Mouse (Mus musculus) central nervous system, embryonic 11.5 days (tissue): Measurements from ENCODE around the gene Ubald1. TPM values are rescaled to one million over a fixed set of nuclear protein-coding genes. Genes with fewer than 3 reads are reported as not detected.

ENCODE experiments used
- polyA plus RNA-seq: library from polyadenylated mRNA; depleted of rRNA; stranded (reverse); fragments of >200 nt; gene quantifications from 2 replicates; pipeline ENCODE4 v1.2.3, GENCODE M21; 2012; rRNA removed

Ubald1 gene
- 11.0 and 22.2 TPM in 2 replicates for polyA plus RNA-seq

DNA sequence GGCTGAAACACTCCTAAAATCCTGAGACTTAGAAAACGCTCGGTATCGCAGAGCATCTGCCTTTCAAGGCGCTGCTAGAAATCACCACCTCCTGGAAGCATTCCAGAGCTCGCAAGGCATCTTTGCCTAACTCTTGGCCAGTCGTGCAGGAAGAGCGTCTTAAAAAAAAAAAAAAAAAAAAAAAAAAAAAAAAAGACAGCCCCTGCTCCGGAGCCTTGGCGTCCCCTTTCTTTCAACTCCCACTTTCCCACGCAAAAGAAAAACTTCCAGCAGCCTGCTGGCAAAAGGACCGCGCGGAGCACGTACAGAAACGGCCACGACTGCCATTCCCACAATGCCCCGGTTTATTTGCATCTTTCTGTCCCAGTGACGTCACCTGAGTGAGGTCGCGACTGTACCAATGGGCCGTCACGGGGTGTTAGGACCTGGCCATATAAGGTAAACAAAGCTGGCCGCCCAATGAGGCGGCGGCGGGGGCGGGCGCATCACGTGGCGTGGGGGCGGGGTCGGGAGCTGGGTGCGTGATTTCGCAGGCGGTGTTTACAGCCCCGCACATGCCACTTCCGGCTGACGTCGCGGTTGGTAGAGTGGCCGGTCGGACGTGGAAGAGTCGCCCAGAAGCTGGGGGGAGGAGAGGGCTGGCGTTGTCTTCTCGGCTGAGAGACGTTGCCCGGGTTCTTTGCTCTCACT is at the start of gene Ubald1:
TSS of gene Ubald1 (minus strand) at position 180 of the 690 bp plus-strand sequence.

DNA sequence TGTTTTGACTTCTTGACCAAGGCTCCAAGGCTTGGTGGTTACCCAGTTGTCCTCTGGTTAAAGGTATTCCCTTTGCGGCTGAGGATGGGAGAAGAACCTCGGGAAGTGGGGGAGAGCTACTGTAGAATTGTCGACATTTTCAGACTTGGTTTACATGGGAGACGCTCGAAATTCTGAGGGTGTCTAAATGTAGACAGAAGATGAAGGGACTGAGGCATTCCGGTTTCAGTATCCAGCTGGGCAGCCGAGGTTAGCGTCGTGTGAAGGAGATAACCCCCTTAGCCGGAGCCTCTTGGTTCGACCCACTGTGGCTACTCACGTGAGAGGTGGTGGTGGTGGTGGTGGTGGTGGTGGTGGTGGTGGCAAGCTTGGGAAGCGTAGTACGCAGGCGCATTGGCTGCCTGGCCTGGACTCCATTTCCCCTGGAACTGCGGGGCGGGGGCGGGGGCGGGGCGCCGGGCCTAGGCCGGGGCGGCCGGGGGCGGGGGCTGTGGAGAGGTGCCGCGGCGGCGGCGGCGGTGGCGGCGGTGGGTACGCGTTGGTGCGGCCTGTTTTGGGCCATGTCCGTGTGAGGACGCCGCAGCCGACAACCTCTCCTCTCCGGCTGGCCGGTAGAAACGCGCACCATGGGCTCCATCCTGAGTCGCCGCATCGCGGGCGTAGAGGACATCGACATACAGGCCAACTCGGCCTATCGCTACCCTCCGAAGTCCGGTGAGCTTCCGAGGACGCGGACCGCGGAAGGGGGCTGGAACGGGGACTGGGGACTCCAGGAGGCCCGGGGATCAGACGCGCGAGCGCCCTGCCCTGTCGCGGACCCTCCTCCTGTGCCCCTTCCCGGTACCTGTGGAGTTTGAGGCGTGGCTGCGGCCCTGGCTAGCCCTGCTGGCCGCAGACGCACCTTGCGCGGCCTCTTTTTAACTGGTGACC is 5.9 kb upstream of the Ubald1 start, which contains the start of gene Mgrn1:
TSS of gene Mgrn1 (plus strand) at position 490 of the 930 bp plus-strand sequence.

DNA sequence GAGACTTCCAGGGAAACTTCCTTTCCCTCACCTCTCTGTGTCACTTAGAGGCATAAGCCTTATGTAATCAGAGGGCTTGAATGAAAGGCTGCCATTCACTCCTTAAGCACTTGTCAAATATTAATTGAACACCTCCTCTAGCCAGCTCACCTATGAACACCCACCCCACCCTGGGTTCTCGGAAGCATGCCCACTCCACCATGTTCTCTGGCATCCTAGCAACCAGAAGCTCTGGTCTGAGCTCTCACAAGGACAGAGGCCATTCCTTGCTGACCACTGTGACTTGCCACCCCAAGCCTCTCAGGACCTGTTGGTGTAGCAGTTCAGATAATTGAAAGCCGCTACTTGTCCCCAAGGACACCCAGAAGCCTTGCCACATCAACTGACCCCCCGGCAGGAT is 44.9 kb downstream of the Ubald1 start, which contains the start of gene 4930562C15Rik:
TSS of gene 4930562C15Rik (plus strand) at position 226 of the 400 bp plus-strand sequence.

Other genes starting within 250 kb of the Ubald1 start
- gene Vasn, start 240.4 kb downstream of the Ubald1 start, polyA plus RNA-seq: 8.1 and 19.3 TPM in 2 replicates
- gene Dnaja3, start 240.3 kb downstream of the Ubald1 start, polyA plus RNA-seq: 23.7 and 26.4 TPM in 2 replicates
- gene Coro7, start 200.5 kb downstream of the Ubald1 start, polyA plus RNA-seq: 37.2 and 38.6 TPM in 2 replicates
- 156 and 168 TPM in 2 replicates for gene Nmral1, start 161.0 kb downstream of the Ubald1 start, polyA plus RNA-seq
- 61.3 and 70.2 TPM in 2 replicates for gene Hmox2, start 154.0 kb downstream of the Ubald1 start, polyA plus RNA-seq
- 47.7 and 68.6 TPM in 2 replicates for gene Cdip1, start 90.0 kb downstream of the Ubald1 start, polyA plus RNA-seq
- not detected in 2 replicates for gene 4930562C15Rik, start 44.9 kb downstream of the Ubald1 start, polyA plus RNA-seq
- 47.8 and 76.7 TPM in 2 replicates for gene Mgrn1, start 5.9 kb upstream of the Ubald1 start, polyA plus RNA-seq
- gene Nudt16l1, start 58.4 kb upstream of the Ubald1 start, polyA plus RNA-seq: 77.9 and 92.5 TPM in 2 replicates
- gene Anks3, start 83.9 kb upstream of the Ubald1 start, polyA plus RNA-seq: 70.5 and 77.6 TPM in 2 replicates
- gene Sept12, start 117.5 kb upstream of the Ubald1 start, polyA plus RNA-seq: not detected in 2 replicates
- 1.2 and 4.4 TPM in 2 replicates for gene Smim22, start 127.0 kb upstream of the Ubald1 start, polyA plus RNA-seq
- gene Rogdi, start 133.2 kb upstream of the Ubald1 start, polyA plus RNA-seq: 54.2 and 68.4 TPM in 2 replicates
- gene Glyr1, start 169.5 kb upstream of the Ubald1 start, polyA plus RNA-seq: 135 and 148 TPM in 2 replicates
- 27.7 and 38.3 TPM in 2 replicates for gene Ubn1, start 169.7 kb upstream of the Ubald1 start, polyA plus RNA-seq